Mouse (Mus musculus) ovary, adult 18-20 months (tissue): ENCODE results near the gene Primpol.

Experiments
- DNase-seq: peaks from one replicate; pipeline ENCODE4 v3.0.0; 2022; ENCODE audit warnings: low spot score, mixed read lengths

Primpol gene

DNA sequence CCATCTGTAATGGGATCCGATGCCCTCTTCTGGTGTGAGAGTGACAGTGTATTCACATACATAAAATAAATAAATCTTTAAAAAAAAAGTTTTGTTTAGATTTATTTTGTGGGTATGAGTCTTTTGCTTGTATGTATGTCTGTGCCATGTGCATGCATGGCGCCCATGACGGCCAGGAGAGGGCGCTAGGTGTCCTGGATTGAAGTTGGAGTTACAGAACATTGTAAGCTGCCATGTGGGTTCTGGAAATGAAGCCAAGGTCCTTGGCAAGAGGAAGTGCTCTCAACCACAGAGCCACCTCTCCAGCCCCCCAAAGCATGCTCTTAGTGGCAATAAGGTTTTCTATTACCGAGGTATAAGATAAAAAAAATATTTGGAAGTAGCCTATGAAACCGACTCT lies 57.6 kb downstream of the Primpol start:
- DNase-seq = peak; percentile 13

GRCm38 (mm10) chr8:46552441-46552765 lies 64.6 kb downstream of the Primpol start:
- no peak for DNase-seq

GRCm38 (mm10) chr8:46551615-46552440 lies 65.2 kb downstream of the Primpol start, which contains the start of gene Cenpu:
Gene Cenpu, plus strand, starts transcription at chr8:46552028.
- peak; percentile 98 for DNase-seq

GRCm38 (mm10) chr8:46551029-46551428 lies 66.0 kb downstream of the Primpol start:
- no peak for DNase-seq

GRCm38 (mm10) chr8:46550058-46550457 lies 67.0 kb downstream of the Primpol start:
- DNase-seq = no peak

- DNase-seq = no peak
Observed at GRCm38 (mm10) chr8:46547245-46547644, 69.8 kb downstream of the Primpol start.

DNA sequence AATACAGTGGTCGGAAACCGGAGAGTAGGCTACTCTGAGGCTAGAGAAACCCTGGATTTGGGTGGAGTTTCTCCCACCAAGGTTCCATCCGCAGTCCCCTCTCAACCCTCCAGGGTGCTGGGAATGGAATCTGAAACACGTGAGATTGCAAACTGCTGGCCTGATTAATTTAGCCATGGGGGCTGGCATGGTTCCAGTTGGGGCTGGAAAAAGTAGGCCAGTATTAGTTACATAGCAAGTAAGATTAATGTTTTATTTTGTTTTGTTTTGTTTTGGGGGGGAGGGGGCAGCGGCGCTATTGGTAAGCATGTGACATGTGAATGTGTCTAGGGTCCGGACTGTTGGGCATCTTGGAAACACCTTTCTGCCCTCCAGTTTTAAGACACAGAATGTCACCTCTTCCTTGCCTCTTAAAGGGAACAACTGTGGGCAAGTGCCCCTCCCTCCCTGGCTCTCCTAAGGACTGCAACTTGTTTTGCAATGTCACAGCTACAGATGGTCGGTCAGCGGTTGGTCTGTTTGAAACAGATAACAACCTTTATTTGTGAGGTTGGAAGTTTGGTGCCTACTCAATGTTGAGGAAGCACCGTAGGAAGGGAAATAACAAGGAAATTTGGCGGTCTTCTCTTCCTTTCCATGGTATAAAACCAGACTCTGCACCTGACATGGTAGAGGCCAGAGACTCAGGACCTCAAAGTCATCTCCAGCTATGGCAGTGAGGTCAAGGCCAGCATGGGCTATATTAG lies 70.4 kb downstream of the Primpol start:
- no peak for DNase-seq

GRCm38 (mm10) chr8:46545854-46546253 lies 71.2 kb downstream of the Primpol start:
- DNase-seq = no peak

DNA sequence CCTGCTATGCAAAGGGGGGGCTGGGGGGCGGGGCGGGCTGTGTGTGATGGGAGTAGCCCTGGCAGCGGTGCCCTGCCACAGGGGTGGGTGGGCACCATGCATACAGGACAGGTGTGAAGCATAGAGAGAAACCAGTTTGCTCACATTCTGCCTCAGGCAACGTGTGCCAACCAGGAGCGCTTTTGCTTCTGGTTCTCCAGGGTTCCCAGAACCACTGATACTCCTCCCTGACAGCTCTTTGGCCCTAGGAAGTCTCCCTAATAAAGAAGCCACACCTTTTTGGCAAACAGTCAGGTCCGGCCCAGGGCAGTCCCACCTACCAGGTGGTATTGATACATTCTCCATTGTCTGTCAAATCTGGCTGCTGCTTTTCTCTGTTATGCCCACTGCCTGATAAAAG lies 73.3 kb downstream of the Primpol start:
- no peak for DNase-seq

- no peak for DNase-seq
Observed at GRCm38 (mm10) chr8:46543191-46543590, 73.8 kb downstream of the Primpol start.

DNA sequence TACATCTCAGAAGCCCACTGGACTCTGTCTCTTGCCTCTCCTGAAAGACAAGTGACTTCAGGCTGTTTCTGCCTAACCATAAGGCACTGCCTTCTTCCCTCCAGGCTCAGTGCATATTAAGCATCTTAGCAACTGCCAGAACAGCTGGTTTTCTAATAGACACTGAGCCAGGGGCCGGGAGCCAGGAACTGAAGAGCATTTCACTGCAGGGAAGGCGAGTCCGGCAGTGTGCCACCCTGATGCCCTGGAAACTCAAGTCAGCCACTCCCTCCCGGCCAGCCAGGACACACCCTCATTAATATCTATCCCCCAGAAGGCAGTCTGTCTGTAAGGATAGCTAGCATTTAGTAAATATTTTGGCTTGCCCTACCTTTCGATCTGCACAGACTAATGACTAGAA lies 77.3 kb downstream of the Primpol start:
- DNase-seq = no peak

DNA sequence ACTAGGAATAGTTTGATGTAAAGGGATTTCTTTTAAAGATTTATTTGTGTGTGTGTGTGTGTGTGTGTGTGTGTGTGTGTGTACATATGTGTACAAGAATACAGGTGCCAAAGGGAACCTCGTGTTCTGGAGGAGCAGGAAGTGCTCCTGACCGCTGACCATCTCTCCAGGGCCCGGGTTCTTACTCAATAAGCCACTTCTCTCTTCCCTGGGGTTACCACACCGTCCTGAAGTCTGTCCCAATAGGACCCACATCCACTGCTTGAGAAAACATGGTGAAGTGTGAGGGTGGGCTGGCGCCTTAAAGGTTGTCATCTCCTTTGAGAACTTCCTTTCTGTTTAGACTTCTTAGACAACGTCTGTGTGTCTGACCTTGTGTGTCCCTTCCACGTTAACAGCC lies 83.1 kb downstream of the Primpol start:
- DNase-seq = no peak

GRCm38 (mm10) chr8:46530541-46530940 lies 86.5 kb downstream of the Primpol start:
- no peak for DNase-seq

- DNase-seq = no peak
Observed at GRCm38 (mm10) chr8:46529508-46529907, 87.5 kb downstream of the Primpol start.

DNA sequence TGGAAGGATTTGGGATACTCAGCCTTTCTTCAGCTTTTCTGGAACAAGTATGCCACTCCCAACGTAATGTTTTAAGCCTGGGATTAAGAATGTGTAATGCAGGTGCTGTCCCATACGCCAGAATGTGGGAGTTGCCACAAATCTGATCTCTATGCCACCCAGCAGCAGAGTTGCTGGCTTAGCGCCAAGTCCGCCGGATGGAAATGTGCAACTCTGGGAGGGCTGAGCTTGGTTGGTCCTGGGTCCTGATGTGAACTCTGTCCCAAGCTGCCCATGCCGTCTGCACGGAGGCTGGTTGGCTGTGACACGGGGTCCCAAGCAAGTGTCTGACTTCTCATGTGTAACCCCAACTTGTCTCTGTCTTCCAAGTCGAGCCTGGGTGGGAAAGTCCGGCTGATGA lies 90.2 kb downstream of the Primpol start:
- DNase-seq = no peak

DNA sequence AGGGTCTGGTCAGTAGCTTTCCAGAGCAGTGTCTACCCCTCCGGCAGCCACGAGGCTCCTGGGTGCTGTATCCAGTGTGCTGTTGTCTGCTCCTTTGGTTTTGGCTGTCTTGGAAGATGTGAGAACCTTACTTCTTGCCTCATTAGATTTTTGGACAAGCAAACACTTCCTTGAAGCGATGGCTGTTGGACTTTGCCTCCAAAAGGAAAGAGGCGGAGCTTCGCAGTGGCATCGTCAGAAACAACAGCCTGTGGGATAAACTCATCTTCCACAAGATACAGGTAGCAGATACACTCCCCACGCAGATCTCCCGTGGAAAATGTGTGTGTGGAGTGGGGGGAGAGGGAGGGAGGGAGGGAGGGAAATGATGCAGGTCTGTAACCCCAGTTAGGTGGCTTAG lies 90.9 kb downstream of the Primpol start:
- no peak for DNase-seq
